Mouse (Mus musculus): ENCODE results near the gene Rap1gap2. TPM values are rescaled to one million over a fixed set of nuclear protein-coding genes. Genes with fewer than 3 reads are reported as not detected.

Rap1gap2 gene
- polyA plus RNA-seq, 1 experiment = 133 TPM

GRCm38 (mm10) chr11:74597990-74598337 lies 12.8 kb downstream of the Rap1gap2 start:
- TF ChIP-seq CTCF (IDR thresholded peaks at IDR 0.05; ENCODE audit: extremely low read depth, insufficient read depth, low read length) = no peak
- no peak for TF ChIP-seq POLR2A (IDR thresholded peaks at IDR 0.05; ENCODE audit: extremely low read depth, insufficient read depth, low read length)
- Histone ChIP-seq H3K27ac (ENCODE audit: insufficient read depth, low read length) (no peak overlapping the region), H3K4me3 (ENCODE audit: insufficient read depth, low read length) (no peak overlapping the region), H3K4me1 (ENCODE audit: control insufficient read depth, insufficient read depth, low read length) (no peaks in the 10 kb centered on the region)

DNA sequence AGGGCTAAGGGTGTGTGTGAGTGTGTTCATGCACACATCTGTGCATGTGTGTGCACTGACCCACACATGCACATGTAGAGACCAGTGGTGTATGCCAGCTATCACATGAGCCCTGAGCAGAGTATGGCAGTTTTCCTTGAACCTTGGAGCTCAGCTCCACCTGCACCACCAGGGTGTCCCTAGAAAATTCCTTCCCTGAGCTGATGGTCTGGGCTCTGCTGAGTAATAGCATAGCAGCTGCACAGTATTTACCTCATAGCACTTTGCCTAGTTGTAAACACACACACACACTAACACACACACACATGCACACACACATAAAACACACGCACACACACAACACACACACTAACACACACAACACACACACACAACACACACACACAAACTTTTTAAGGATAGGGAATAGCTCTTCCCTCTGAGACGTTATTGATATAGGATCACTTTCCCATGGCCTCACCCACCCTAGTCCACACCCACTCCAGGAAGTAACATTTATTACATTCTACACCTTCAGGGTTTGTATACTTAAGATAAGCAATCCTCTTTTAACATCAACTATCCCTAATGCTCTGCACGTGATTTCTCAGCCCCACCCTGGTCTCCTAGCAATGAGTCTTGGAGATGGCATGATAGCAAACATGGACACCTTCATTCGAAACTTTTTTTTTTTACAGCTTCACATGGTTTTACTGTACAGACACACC lies 13.3 kb downstream of the Rap1gap2 start:
- Histone ChIP-seq H3K4me3 (ENCODE audit: insufficient read depth, low read length) (no peak overlapping the region), H3K27ac (ENCODE audit: insufficient read depth, low read length) (no peak overlapping the region), H3K4me1 (ENCODE audit: control insufficient read depth, insufficient read depth, low read length) (no peaks in the 10 kb centered on the region)
- no peak for TF ChIP-seq CTCF (IDR thresholded peaks at IDR 0.05; ENCODE audit: extremely low read depth, insufficient read depth, low read length)
- no peak for TF ChIP-seq POLR2A (IDR thresholded peaks at IDR 0.05; ENCODE audit: extremely low read depth, insufficient read depth, low read length)

- Histone ChIP-seq H3K4me3 (ENCODE audit: insufficient read depth, low read length) (no peak overlapping the region), H3K4me1 (ENCODE audit: control insufficient read depth, insufficient read depth, low read length) (peaks cover 2% of the 10 kb centered on the region; the same call in 1 of the 2 replicates), H3K27ac (ENCODE audit: insufficient read depth, low read length) (no peak overlapping the region)
- TF ChIP-seq CTCF (IDR thresholded peaks at IDR 0.05; ENCODE audit: extremely low read depth, insufficient read depth, low read length) = no peak
- no peak for TF ChIP-seq POLR2A (IDR thresholded peaks at IDR 0.05; ENCODE audit: extremely low read depth, insufficient read depth, low read length)
These were observed 18.5 kb downstream of the Rap1gap2 start for GRCm38 (mm10) chr11:74592246-74592645.

DNA sequence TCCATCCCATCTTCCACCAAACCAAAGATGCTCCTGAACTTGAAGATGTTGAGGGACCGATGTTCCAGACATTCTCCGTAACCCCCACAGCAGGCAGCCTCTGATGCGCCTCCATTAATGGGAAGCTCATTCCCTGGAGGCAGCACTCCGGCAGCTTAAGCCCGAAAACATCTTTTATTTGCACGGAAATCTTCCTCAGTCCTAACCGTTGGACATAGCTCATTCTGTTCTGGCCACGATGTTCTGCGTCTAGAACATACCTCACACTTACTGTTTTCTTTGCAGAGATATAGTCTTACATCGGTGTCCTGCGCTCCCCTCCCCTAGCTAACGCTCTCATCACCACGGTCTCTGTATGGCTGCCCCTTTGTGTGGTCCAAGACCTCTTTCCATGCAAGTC lies 20.0 kb downstream of the Rap1gap2 start:
- Histone ChIP-seq H3K4me3 (ENCODE audit: insufficient read depth, low read length) (peak overlapping the region; percentile 75), H3K4me1 (ENCODE audit: control insufficient read depth, insufficient read depth, low read length) (peaks cover 5% of the 10 kb centered on the region; the same call in 1 of the 2 replicates), H3K27ac (ENCODE audit: insufficient read depth, low read length) (no peak overlapping the region)
- no peak for TF ChIP-seq POLR2A (IDR thresholded peaks at IDR 0.05; ENCODE audit: extremely low read depth, insufficient read depth, low read length)
- TF ChIP-seq CTCF (IDR thresholded peaks at IDR 0.05; ENCODE audit: extremely low read depth, insufficient read depth, low read length) = no peak

- TF ChIP-seq POLR2A (IDR thresholded peaks at IDR 0.05; ENCODE audit: extremely low read depth, insufficient read depth, low read length) (no peak), CTCF (IDR thresholded peaks at IDR 0.05; ENCODE audit: extremely low read depth, insufficient read depth, low read length) (no peak)
- H3K4me1 ChIP-seq (ENCODE audit: control insufficient read depth, insufficient read depth, low read length) = peaks cover 7% of the 10 kb centered on the region
- H3K27ac ChIP-seq (ENCODE audit: insufficient read depth, low read length) = no peak overlapping the region
- peak overlapping the region; percentile 75 for H3K4me3 ChIP-seq (ENCODE audit: insufficient read depth, low read length)
These were observed 20.5 kb downstream of the Rap1gap2 start for GRCm38 (mm10) chr11:74590239-74590596.

DNA sequence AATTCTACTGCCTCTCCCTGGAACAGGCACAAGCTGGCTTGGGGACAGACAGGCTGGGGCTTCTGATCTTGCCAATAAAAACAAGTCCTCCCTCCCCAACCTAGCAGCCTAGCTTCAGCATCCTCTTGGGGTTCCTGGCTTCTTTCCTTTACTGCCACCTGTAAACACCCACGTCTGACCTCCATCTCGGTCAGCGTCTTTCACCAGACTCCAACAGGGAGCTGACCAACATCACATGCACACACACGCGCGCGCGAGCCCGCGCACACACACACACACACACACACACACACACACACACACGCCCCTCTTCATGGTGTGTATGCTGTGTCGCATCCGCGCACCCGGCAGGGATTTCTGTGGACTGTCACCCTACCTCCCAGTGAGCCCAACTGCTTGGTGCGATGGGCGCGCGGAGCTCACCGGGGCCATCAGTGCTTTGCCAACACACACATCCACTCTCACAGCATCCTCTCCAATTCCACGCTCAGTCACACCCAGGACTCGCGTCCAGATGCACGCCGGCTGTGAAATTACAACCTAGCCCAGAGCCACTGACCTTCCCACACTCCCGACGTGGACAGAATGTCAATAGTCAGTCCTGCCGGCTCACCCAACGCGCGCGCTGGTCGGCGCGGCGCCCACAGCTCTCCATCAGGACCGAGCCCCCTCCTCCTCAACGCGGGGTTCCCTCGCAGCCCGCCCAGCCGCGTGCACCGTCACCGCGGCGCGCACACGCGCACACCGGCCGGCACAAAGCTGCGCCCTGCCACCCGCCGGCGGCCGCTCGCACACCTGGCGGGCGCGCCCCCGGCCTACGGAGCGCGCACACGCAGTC lies 21.1 kb downstream of the Rap1gap2 start:
- TF ChIP-seq POLR2A (IDR thresholded peaks at IDR 0.05; ENCODE audit: extremely low read depth, insufficient read depth, low read length) = peak; percentile 56; the same call in 1 of the 2 replicates
- no peak for TF ChIP-seq CTCF (IDR thresholded peaks at IDR 0.05; ENCODE audit: extremely low read depth, insufficient read depth, low read length)
- Histone ChIP-seq H3K4me3 (ENCODE audit: insufficient read depth, low read length) (peak overlapping the region; percentile 75), H3K4me1 (ENCODE audit: control insufficient read depth, insufficient read depth, low read length) (peaks cover 12% of the 10 kb centered on the region), H3K27ac (ENCODE audit: insufficient read depth, low read length) (peak overlapping the region; percentile 53)

GRCm38 (mm10) chr11:74586401-74586800 lies 24.3 kb downstream of the Rap1gap2 start:
- Histone ChIP-seq H3K4me1 (ENCODE audit: control insufficient read depth, insufficient read depth, low read length) (peaks cover 16% of the 10 kb centered on the region), H3K27ac (ENCODE audit: insufficient read depth, low read length) (no peak overlapping the region), H3K4me3 (ENCODE audit: insufficient read depth, low read length) (no peak overlapping the region)
- no peak for TF ChIP-seq POLR2A (IDR thresholded peaks at IDR 0.05; ENCODE audit: extremely low read depth, insufficient read depth, low read length)
- no peak for TF ChIP-seq CTCF (IDR thresholded peaks at IDR 0.05; ENCODE audit: extremely low read depth, insufficient read depth, low read length)

GRCm38 (mm10) chr11:74584946-74585723 lies 25.6 kb downstream of the Rap1gap2 start:
- peaks cover 16% of the 10 kb centered on the region for H3K4me1 ChIP-seq (ENCODE audit: control insufficient read depth, insufficient read depth, low read length)

GRCm38 (mm10) chr11:74583824-74584349 lies 26.8 kb downstream of the Rap1gap2 start:
- TF ChIP-seq POLR2A (IDR thresholded peaks at IDR 0.05; ENCODE audit: extremely low read depth, insufficient read depth, low read length) (no peak), CTCF (IDR thresholded peaks at IDR 0.05; ENCODE audit: extremely low read depth, insufficient read depth, low read length) (no peak)
- Histone ChIP-seq H3K4me1 (ENCODE audit: control insufficient read depth, insufficient read depth, low read length) (peaks cover 16% of the 10 kb centered on the region), H3K27ac (ENCODE audit: insufficient read depth, low read length) (no peak overlapping the region), H3K4me3 (ENCODE audit: insufficient read depth, low read length) (no peak overlapping the region)

More at GRCm38 (mm10) chr11:74584946-74585723, 25.6 kb downstream of the Rap1gap2 start:
- no peak overlapping the region for H3K4me3 ChIP-seq (ENCODE audit: insufficient read depth, low read length)
- no peak overlapping the region for H3K27ac ChIP-seq (ENCODE audit: insufficient read depth, low read length)
- no peak for TF ChIP-seq CTCF (IDR thresholded peaks at IDR 0.05; ENCODE audit: extremely low read depth, insufficient read depth, low read length)
- TF ChIP-seq POLR2A (IDR thresholded peaks at IDR 0.05; ENCODE audit: extremely low read depth, insufficient read depth, low read length) = no peak

Measured in cortical plate, adult 2 months (tissue).